Mouse (Mus musculus) hindbrain, embryonic 12.5 days (tissue): ENCODE measurements around the gene Gli3. TPM values are rescaled to one million over a fixed set of nuclear protein-coding genes. Genes with fewer than 3 reads are reported as not detected.

Experiments
- ATAC-seq: fragments of 200-750 bp; cut with Nextera tagmentation; 2 replicates; pipeline ENCODE4 v1.8.0; 2017; ENCODE audit warnings: moderate TSS enrichment; ENCODE audit not compliant: low FRiP score
- H3K27ac ChIP-seq: fragments of 300-500 bp; sonication (generic); 2 replicates; pipeline ENCODE4 v1.5.1; 2016; ENCODE audit warnings: mild to moderate bottlenecking
- H3K27me3 ChIP-seq: fragments of 300-500 bp; sonication (generic); 2 replicates; pipeline ENCODE4 v1.6.1; 2016; ENCODE audit warnings: mild to moderate bottlenecking
- H3K36me3 ChIP-seq: fragments of 300-500 bp; sonication (generic); 2 replicates; pipeline ENCODE4 v1.6.1; 2016; ENCODE audit warnings: mild to moderate bottlenecking
- H3K4me1 ChIP-seq: fragments of 300-500 bp; sonication (generic); 2 replicates; pipeline ENCODE4 v1.6.1; 2016
- H3K4me2 ChIP-seq: fragments of 300-500 bp; sonication (generic); replicated peaks from 2 replicates; pipeline ENCODE4 v1.6.1; 2016; ENCODE audit warnings: mild to moderate bottlenecking
- H3K4me3 ChIP-seq: fragments of 300-500 bp; sonication (generic); 2 replicates; pipeline ENCODE4 v1.5.1; 2016; ENCODE audit warnings: mild to moderate bottlenecking
- H3K9ac ChIP-seq: fragments of 300-500 bp; sonication (generic); 2 replicates; pipeline ENCODE4 v1.6.1; 2016; ENCODE audit warnings: mild to moderate bottlenecking, moderate library complexity
- H3K9me3 ChIP-seq: fragments of 300-500 bp; sonication (generic); replicated peaks from 2 replicates; pipeline ENCODE4 v1.6.1; 2016; ENCODE audit warnings: mild to moderate bottlenecking
- WGBS: fragments of 180-500 bp; shearing (Covaris S2); methylation state at CpG from one replicate; pipeline ENCODE4 v1.1.7; 2016; 5-methylcytosine and 5-hydroxymethylcytosine counted together
- polyA plus RNA-seq: library from polyadenylated mRNA; unstranded; fragments of >200 nt; fragmentation: Nextera tagmentation; extraction: Ambion mirVana; gene quantifications from 2 replicates; pipeline ENCODE4 v1.2.1, GENCODE M21; 2016

The Gli3 gene
- polyA plus RNA-seq, 1 experiment from 2014 or later = 25.8 TPM

GRCm38 (mm10) chr13:15577133-15577917, 114.3 kb downstream of the Gli3 start:
- H3K36me3 ChIP-seq = no peaks in the 10 kb centered on the region
- H3K4me2 ChIP-seq = no peak overlapping the region
- 0 out of 2 replicates have a peak, but pooled peaks have one; percentile 62 for ATAC-seq
- H3K27ac ChIP-seq = peak overlapping the region; percentile 64
- no peak overlapping the region for H3K4me3 ChIP-seq
- WGBS = 53% methylated on average over 8 of the region's 8 CpGs
- no peaks in the 10 kb centered on the region for H3K9me3 ChIP-seq
- no peaks in the 10 kb centered on the region for H3K27me3 ChIP-seq
- no peak overlapping the region for H3K9ac ChIP-seq
- peaks cover 13% of the 10 kb centered on the region for H3K4me1 ChIP-seq

GRCm38 (mm10) chr13:15580458-15580857, 117.4 kb downstream of the Gli3 start:
- no peak for ATAC-seq
- 79% methylated on average over 5 of the region's 5 CpGs for WGBS
- no peak overlapping the region for H3K27ac ChIP-seq
- no peaks in the 10 kb centered on the region for H3K36me3 ChIP-seq
- no peaks in the 10 kb centered on the region for H3K9me3 ChIP-seq
- peaks cover 13% of the 10 kb centered on the region for H3K4me1 ChIP-seq
- no peak overlapping the region for H3K4me2 ChIP-seq
- H3K27me3 ChIP-seq = no peaks in the 10 kb centered on the region
- no peak overlapping the region for H3K4me3 ChIP-seq
- H3K9ac ChIP-seq = no peak overlapping the region

- H3K4me3 ChIP-seq = no peak overlapping the region
- no peak for ATAC-seq
- 83% methylated on average over 2 of the region's 2 CpGs for WGBS
These were observed 122.9 kb downstream of the Gli3 start for GRCm38 (mm10) chr13:15585941-15586340.

GRCm38 (mm10) chr13:15588278-15589272, 125.5 kb downstream of the Gli3 start:
- H3K9ac ChIP-seq = no peak overlapping the region
- no peak for ATAC-seq
- no peak overlapping the region for H3K4me3 ChIP-seq
- no peaks in the 10 kb centered on the region for H3K36me3 ChIP-seq
- H3K4me1 ChIP-seq = no peaks in the 10 kb centered on the region
- no peak overlapping the region for H3K27ac ChIP-seq
- WGBS = 72% methylated on average over 16 of the region's 16 CpGs
- H3K9me3 ChIP-seq = no peaks in the 10 kb centered on the region
- no peak overlapping the region for H3K4me2 ChIP-seq
- H3K27me3 ChIP-seq = no peaks in the 10 kb centered on the region

More at GRCm38 (mm10) chr13:15585941-15586340, 122.9 kb downstream of the Gli3 start:
- H3K36me3 ChIP-seq = no peaks in the 10 kb centered on the region
- no peaks in the 10 kb centered on the region for H3K9me3 ChIP-seq
- H3K9ac ChIP-seq = no peak overlapping the region
- no peaks in the 10 kb centered on the region for H3K27me3 ChIP-seq
- no peak overlapping the region for H3K4me2 ChIP-seq
- H3K27ac ChIP-seq = no peak overlapping the region
- no peaks in the 10 kb centered on the region for H3K4me1 ChIP-seq

GRCm38 (mm10) chr13:15590326-15590933, 127.4 kb downstream of the Gli3 start:
- H3K27me3 ChIP-seq = no peaks in the 10 kb centered on the region
- no peak overlapping the region for H3K4me3 ChIP-seq
- WGBS = 81% methylated on average over 6 of the region's 6 CpGs
- no peak overlapping the region for H3K4me2 ChIP-seq
- no peak overlapping the region for H3K9ac ChIP-seq
- no peaks in the 10 kb centered on the region for H3K9me3 ChIP-seq
- no peak overlapping the region for H3K27ac ChIP-seq
- no peaks in the 10 kb centered on the region for H3K4me1 ChIP-seq
- H3K36me3 ChIP-seq = no peaks in the 10 kb centered on the region
- no peak for ATAC-seq

GRCm38 (mm10) chr13:15596667-15597066, 133.6 kb downstream of the Gli3 start:
- no peaks in the 10 kb centered on the region for H3K9me3 ChIP-seq
- no peak overlapping the region for H3K4me3 ChIP-seq
- no peaks in the 10 kb centered on the region for H3K27me3 ChIP-seq
- 72% methylated on average over 5 of the region's 5 CpGs for WGBS
- no peaks in the 10 kb centered on the region for H3K36me3 ChIP-seq
- H3K4me2 ChIP-seq = no peak overlapping the region
- H3K4me1 ChIP-seq = peaks cover 5% of the 10 kb centered on the region
- no peak for ATAC-seq
- H3K9ac ChIP-seq = no peak overlapping the region
- no peak overlapping the region for H3K27ac ChIP-seq

- WGBS = 87% methylated on average over 2 of the region's 2 CpGs
- no peak for ATAC-seq
- peaks cover 26% of the 10 kb centered on the region for H3K4me1 ChIP-seq
These were observed 136.7 kb downstream of the Gli3 start for GRCm38 (mm10) chr13:15599741-15600140.

GRCm38 (mm10) chr13:15602161-15602560, 139.1 kb downstream of the Gli3 start:
- Histone ChIP-seq H3K36me3 (no peaks in the 10 kb centered on the region), H3K27me3 (no peaks in the 10 kb centered on the region), H3K27ac (peak overlapping the region; percentile 40; the same call in 1 of the 2 replicates), H3K9me3 (no peaks in the 10 kb centered on the region), H3K4me3 (no peak overlapping the region), H3K4me2 (no peak overlapping the region), H3K4me1 (peaks cover 20% of the 10 kb centered on the region), H3K9ac (0 out of 2 replicates have a peak overlapping the region, but pooled peaks have one; percentile 13)
- 0 out of 2 replicates have a peak, but pooled peaks have one; percentile 24 for ATAC-seq
- 38% methylated on average over 5 of the region's 5 CpGs for WGBS

More at GRCm38 (mm10) chr13:15599741-15600140, 136.7 kb downstream of the Gli3 start:
- no peak overlapping the region for H3K27ac ChIP-seq
- no peak overlapping the region for H3K4me2 ChIP-seq
- no peaks in the 10 kb centered on the region for H3K36me3 ChIP-seq
- no peaks in the 10 kb centered on the region for H3K9me3 ChIP-seq
- no peak overlapping the region for H3K9ac ChIP-seq
- H3K4me3 ChIP-seq = no peak overlapping the region
- no peaks in the 10 kb centered on the region for H3K27me3 ChIP-seq

GRCm38 (mm10) chr13:15602677-15603221, 139.7 kb downstream of the Gli3 start:
- H3K4me3 ChIP-seq = no peak overlapping the region
- no peaks in the 10 kb centered on the region for H3K27me3 ChIP-seq
- H3K4me1 ChIP-seq = peaks cover 20% of the 10 kb centered on the region
- no peaks in the 10 kb centered on the region for H3K9me3 ChIP-seq
- peak; percentile 35; the same call in 1 of the 2 replicates for ATAC-seq
- no peak overlapping the region for H3K4me2 ChIP-seq
- 3% methylated on average over 4 of the region's 4 CpGs for WGBS
- peak overlapping the region; percentile 40; the same call in 1 of the 2 replicates for H3K27ac ChIP-seq
- H3K9ac ChIP-seq = peak overlapping the region; percentile 13; the same call in 1 of the 2 replicates
- H3K36me3 ChIP-seq = no peaks in the 10 kb centered on the region

- Histone ChIP-seq H3K9ac (no peak overlapping the region), H3K4me3 (no peak overlapping the region), H3K4me2 (no peak overlapping the region), H3K9me3 (no peaks in the 10 kb centered on the region), H3K4me1 (peaks cover 20% of the 10 kb centered on the region), H3K36me3 (no peaks in the 10 kb centered on the region), H3K27ac (no peak overlapping the region), H3K27me3 (no peaks in the 10 kb centered on the region)
- no peak for ATAC-seq
- WGBS = 37% methylated on average over 6 of the region's 6 CpGs
These were observed 141.0 kb downstream of the Gli3 start for GRCm38 (mm10) chr13:15604074-15604473.

GRCm38 (mm10) chr13:15617423-15617822, 154.4 kb downstream of the Gli3 start:
- Histone ChIP-seq H3K4me3 (no peak overlapping the region), H3K9ac (no peak overlapping the region), H3K4me2 (no peak overlapping the region), H3K27me3 (peaks cover 4% of the 10 kb centered on the region; the same call in 1 of the 2 replicates), H3K36me3 (no peaks in the 10 kb centered on the region), H3K27ac (no peak overlapping the region), H3K4me1 (peaks cover 29% of the 10 kb centered on the region), H3K9me3 (no peaks in the 10 kb centered on the region)
- no peak for ATAC-seq
- WGBS = 38% methylated on average over 3 of the region's 3 CpGs
